Mouse (Mus musculus) lung, adult 2 months (tissue): Measurements from ENCODE around the gene Dbndd2.

Source experiments
- CTCF ChIP-seq: fragments of 200-500 bp; IDR thresholded peaks from 2 replicates; pipeline ENCODE4 v1.5.1; 2011; ENCODE audit warnings: mild to moderate bottlenecking, low read length, control low read depth; ENCODE audit not compliant: insufficient read depth
- POLR2A ChIP-seq: fragments of 200-500 bp; IDR thresholded peaks from 2 replicates; pipeline ENCODE4 v1.6.1; 2011; ENCODE audit warnings: low read depth, mild to moderate bottlenecking, control low read depth, low read length, borderline replicate concordance; ENCODE audit errors: extremely low read depth

- no peak for TF ChIP-seq POLR2A
- no peak for TF ChIP-seq CTCF
These were observed 31.1 kb upstream of the Dbndd2 start for GRCm38 (mm10) chr2:164454846-164455245.
